Comparison of ENCODE assay signal across 13 mouse cellular contexts in genomic region chr8:119447781-119448170, GRCm38 (mm10). TPM values are rescaled to one million over a fixed set of nuclear protein-coding genes. Genes with fewer than 3 reads are reported as not detected.
DNase-seq lines count a peak whose midpoint lies in the region; ATAC-seq and TF ChIP-seq lines count a peak whose summit lies in the region.
"Had no signal": no experiment of that assay in that cellular context is flagged by ENCODE, and none has a peak within 500 bp of the region (broad histone marks: within the 10 kb centered on the region; RNA-seq: fewer than 3 reads in every experiment).

No protein-coding gene starts in this region.

- H3K4me2 ChIP-seq in kidney, embryonic 15.5 days = peak overlapping the region; percentile 98
- peak overlapping the region; percentile 95 for H3K4me2 ChIP-seq in embryonic facial prominence, embryonic 14.5 days (ENCODE audit: low read depth, low read length)
- peak overlapping the region; percentile 83 for H3K4me2 ChIP-seq in hindbrain, postnatal 0 days (ENCODE audit: low read depth, low read length)
- H3K4me2 ChIP-seq in midbrain, postnatal 0 days (ENCODE audit: low read depth, low read length, poor library complexity, severe bottlenecking) = peak overlapping the region; percentile 86

- no peak overlapping the region for H3K9ac ChIP-seq in kidney, embryonic 15.5 days
- H3K9ac ChIP-seq in embryonic facial prominence, embryonic 14.5 days (ENCODE audit: low read depth, low read length) = peak overlapping the region; percentile 80; the same call in 1 of the 2 replicates
- peak overlapping the region; percentile 56 for H3K9ac ChIP-seq in hindbrain, postnatal 0 days (replicated peaks; ENCODE audit: low read length)
- peak overlapping the region; percentile 82 for H3K9ac ChIP-seq in midbrain, postnatal 0 days (replicated peaks; ENCODE audit: low read length, poor library complexity, severe bottlenecking)

- H3K36me3 ChIP-seq in kidney, embryonic 15.5 days = no peaks in the 10 kb centered on the region
- H3K36me3 ChIP-seq in embryonic facial prominence, embryonic 14.5 days (ENCODE audit: control insufficient read depth, insufficient read depth, low read length) = no peaks in the 10 kb centered on the region
- no peaks in the 10 kb centered on the region for H3K36me3 ChIP-seq in hindbrain, postnatal 0 days (ENCODE audit: insufficient read depth, low read length)
- H3K36me3 ChIP-seq in midbrain, postnatal 0 days (ENCODE audit: insufficient read depth, low read length) = no peaks in the 10 kb centered on the region

- peaks cover 16% of the 10 kb centered on the region for H3K4me1 ChIP-seq in kidney, embryonic 15.5 days
- H3K4me1 ChIP-seq in embryonic facial prominence, embryonic 14.5 days (ENCODE audit: control insufficient read depth, insufficient read depth, low read length) = no peaks in the 10 kb centered on the region
- no peaks in the 10 kb centered on the region for H3K4me1 ChIP-seq in hindbrain, postnatal 0 days (ENCODE audit: insufficient read depth, low read length)
- H3K4me1 ChIP-seq in midbrain, postnatal 0 days (ENCODE audit: insufficient read depth, low read length) = no peaks in the 10 kb centered on the region; the same call in none of the 2 replicates

- 2% methylated on average over 17 of the region's 17 CpGs for WGBS in kidney, embryonic 15.5 days
- WGBS in embryonic facial prominence, embryonic 14.5 days = 2% methylated on average over 15 of the region's 17 CpGs
- WGBS in hindbrain, postnatal 0 days = 2% methylated on average over 17 of the region's 17 CpGs
- WGBS in midbrain, postnatal 0 days = under 1% methylated on average over 17 of the region's 17 CpGs

- peak overlapping the region; percentile 69 for H3K4me3 ChIP-seq in kidney, embryonic 15.5 days (replicated peaks)
- H3K4me3 ChIP-seq in embryonic facial prominence, embryonic 14.5 days (ENCODE audit: low read depth, low read length) = peak overlapping the region; percentile 69
- H3K4me3 ChIP-seq in hindbrain, postnatal 0 days (ENCODE audit: low read length) = peak overlapping the region; percentile 54
- peak overlapping the region; percentile 69 for H3K4me3 ChIP-seq in midbrain, postnatal 0 days (ENCODE audit: low read depth, low read length)

- peaks cover 42% of the 10 kb centered on the region for H3K27me3 ChIP-seq in kidney, embryonic 15.5 days
- H3K27me3 ChIP-seq in embryonic facial prominence, embryonic 14.5 days (replicated peaks; ENCODE audit: control insufficient read depth, insufficient read depth, low read length) = peaks cover 19% of the 10 kb centered on the region
- H3K27me3 ChIP-seq in hindbrain, postnatal 0 days (ENCODE audit: insufficient read depth, low read length) = no peaks in the 10 kb centered on the region
- no peaks in the 10 kb centered on the region; the same call in 1 of the 2 replicates for H3K27me3 ChIP-seq in midbrain, postnatal 0 days (ENCODE audit: insufficient read depth, low read length)

- no peak for TF ChIP-seq CTCF in hindbrain, postnatal 0 days (IDR thresholded peaks at IDR 0.05; ENCODE audit: low read depth)
- no peak for TF ChIP-seq CTCF in midbrain, postnatal 0 days (IDR thresholded peaks at IDR 0.05)

- no peak for DNase-seq in kidney, postnatal 4 days
- DNase-seq in embryonic facial prominence, embryonic 14.5 days (ENCODE audit: low spot score) = no peak
- DNase-seq in hindbrain, postnatal 0 days (ENCODE audit: low spot score) = no peak
- no peak for DNase-seq in midbrain, postnatal 0 days (ENCODE audit: low spot score)
- no peak for DNase-seq in right cerebral cortex, postnatal 36 days (ENCODE audit: low spot score in 2 of 2)
- no peak for DNase-seq in spleen, postnatal 10 days (ENCODE audit: low spot score in 2 of 2)
- DNase-seq in thymus, postnatal 0 days (ENCODE audit: low spot score) = no peak
- DNase-seq: cerebellum, adult 18-20 months; layer of hippocampus, adult 9-11 months; lung, postnatal 36 days; thymus, postnatal 25 days had no signal

- no peak for ATAC-seq in kidney, embryonic 15.5 days (replicated peaks; ENCODE audit: low FRiP score)
- ATAC-seq in embryonic facial prominence, embryonic 14.5 days (ENCODE audit: low read depth) = no peak
- ATAC-seq in hindbrain, postnatal 0 days = no peak
- no peak for ATAC-seq in midbrain, postnatal 0 days (ENCODE audit: low FRiP score)

- H3K9me3 ChIP-seq in kidney, embryonic 15.5 days (replicated peaks) = no peaks in the 10 kb centered on the region
- H3K9me3 ChIP-seq in embryonic facial prominence, embryonic 14.5 days (ENCODE audit: control insufficient read depth, low read length) = no peaks in the 10 kb centered on the region
- H3K9me3 ChIP-seq in hindbrain, postnatal 0 days (ENCODE audit: low read length) = no peaks in the 10 kb centered on the region
- no peaks in the 10 kb centered on the region for H3K9me3 ChIP-seq in midbrain, postnatal 0 days (ENCODE audit: low read length)

- H3K27ac ChIP-seq in kidney, embryonic 15.5 days = no peak overlapping the region
- no peak overlapping the region for H3K27ac ChIP-seq in embryonic facial prominence, embryonic 14.5 days (replicated peaks; ENCODE audit: low read depth, low read length)
- H3K27ac ChIP-seq in hindbrain, postnatal 0 days = no peak overlapping the region
- no peak overlapping the region for H3K27ac ChIP-seq in midbrain, postnatal 0 days (ENCODE audit: low read depth, low read length)

RNA-seq across cellular contexts. Expression of gene Necab2, which starts 1.3 kb away (rescaled TPM):
- 2.3 and 3.3 TPM in 2 replicates for polyA plus RNA-seq in kidney, embryonic 15.5 days (2015; fragmentation: Nextera tagmentation; extraction: Ambion mirVana)
- polyA plus RNA-seq in embryonic facial prominence, embryonic 14.5 days (2014; fragmentation: Nextera tagmentation; extraction: Ambion mirVana) = 3.2 and 3.7 TPM in 2 replicates
- total RNA-seq in hindbrain, postnatal 0 days (2014; rRNA removed) = 70.9 and 73.3 TPM in 2 replicates
- polyA plus RNA-seq in hindbrain, postnatal 0 days (2015; fragmentation: Nextera tagmentation; extraction: Ambion mirVana) = 53.9 and 61.5 TPM in 2 replicates
- total RNA-seq in midbrain, postnatal 0 days (2014; rRNA removed) = 106 and 119 TPM in 2 replicates
- 76.6 and 84.6 TPM in 2 replicates for polyA plus RNA-seq in midbrain, postnatal 0 days (2015; fragmentation: Nextera tagmentation; extraction: Ambion mirVana)
- polyA plus RNA-seq in thymus, postnatal 0 days (2015; fragmentation: Nextera tagmentation; extraction: Ambion mirVana) = 0.12 TPM in 2 replicates

RNA-seq across cellular contexts. Expression of gene Osgin1, which starts 13.9 kb away (rescaled TPM):
- polyA plus RNA-seq in kidney, embryonic 15.5 days (2015; fragmentation: Nextera tagmentation; extraction: Ambion mirVana) = 2.0 and 3.5 TPM in 2 replicates
- 1.7 and 2.1 TPM in 2 replicates for polyA plus RNA-seq in embryonic facial prominence, embryonic 14.5 days (2014; fragmentation: Nextera tagmentation; extraction: Ambion mirVana)
- not detected in 2 replicates for total RNA-seq in hindbrain, postnatal 0 days (2014; rRNA removed)
- polyA plus RNA-seq in hindbrain, postnatal 0 days (2015; fragmentation: Nextera tagmentation; extraction: Ambion mirVana) = 0.29 and 0.45 TPM in 2 replicates
- 0.38 TPM in 1 of 2 replicates, not detected in the other for total RNA-seq in midbrain, postnatal 0 days (2014; rRNA removed)
- 0.15 and 0.32 TPM in 2 replicates for polyA plus RNA-seq in midbrain, postnatal 0 days (2015; fragmentation: Nextera tagmentation; extraction: Ambion mirVana)
- 1.4 and 1.6 TPM in 2 replicates for polyA plus RNA-seq in thymus, postnatal 0 days (2015; fragmentation: Nextera tagmentation; extraction: Ambion mirVana)

RNA-seq across cellular contexts. Expression of gene Mlycd, which starts 53.1 kb away (rescaled TPM):
- 11.7 and 12.8 TPM in 2 replicates for polyA plus RNA-seq in kidney, embryonic 15.5 days (2015; fragmentation: Nextera tagmentation; extraction: Ambion mirVana)
- polyA plus RNA-seq in embryonic facial prominence, embryonic 14.5 days (2014; fragmentation: Nextera tagmentation; extraction: Ambion mirVana) = 17.4 and 17.7 TPM in 2 replicates
- 36.6 and 37.2 TPM in 2 replicates for total RNA-seq in hindbrain, postnatal 0 days (2014; rRNA removed)
- 20.0 TPM in 2 replicates for polyA plus RNA-seq in hindbrain, postnatal 0 days (2015; fragmentation: Nextera tagmentation; extraction: Ambion mirVana)
- total RNA-seq in midbrain, postnatal 0 days (2014; rRNA removed) = 27.0 and 32.1 TPM in 2 replicates
- 19.0 and 20.6 TPM in 2 replicates for polyA plus RNA-seq in midbrain, postnatal 0 days (2015; fragmentation: Nextera tagmentation; extraction: Ambion mirVana)
- polyA plus RNA-seq in thymus, postnatal 0 days (2015; fragmentation: Nextera tagmentation; extraction: Ambion mirVana) = 11.6 and 13.4 TPM in 2 replicates

RNA-seq across cellular contexts. Expression of gene Slc38a8, which starts 53.7 kb away (rescaled TPM):
- polyA plus RNA-seq in kidney, embryonic 15.5 days (2015; fragmentation: Nextera tagmentation; extraction: Ambion mirVana) = 0.08 TPM in 1 of 2 replicates, not detected in the other
- 0.17 TPM in 1 of 2 replicates, not detected in the other for polyA plus RNA-seq in embryonic facial prominence, embryonic 14.5 days (2014; fragmentation: Nextera tagmentation; extraction: Ambion mirVana)
- total RNA-seq in hindbrain, postnatal 0 days (2014; rRNA removed) = not detected in 2 replicates
- polyA plus RNA-seq in hindbrain, postnatal 0 days (2015; fragmentation: Nextera tagmentation; extraction: Ambion mirVana) = 0.10 TPM in 1 of 2 replicates, not detected in the other
- 0.16 and 0.19 TPM in 2 replicates for total RNA-seq in midbrain, postnatal 0 days (2014; rRNA removed)
- 0.09 and 0.12 TPM in 2 replicates for polyA plus RNA-seq in midbrain, postnatal 0 days (2015; fragmentation: Nextera tagmentation; extraction: Ambion mirVana)
- polyA plus RNA-seq in thymus, postnatal 0 days (2015; fragmentation: Nextera tagmentation; extraction: Ambion mirVana) = 0.18 TPM in 1 of 2 replicates, not detected in the other
- total RNA-seq: gastrocnemius, postnatal 4 days had no signal

Comparison
In these comparisons a context has a peak if more than half of its experiments do, and no peak if none do; other contexts are left out.
1. RNA of gene Necab2, which starts 1.3 kb away (polyA plus RNA-seq): 76.6 to 84.6 TPM in midbrain, postnatal 0 days and 53.9 to 61.5 TPM in hindbrain, postnatal 0 days; 2.3 to 3.3 TPM in kidney, embryonic 15.5 days, 3.2 to 3.7 TPM in embryonic facial prominence, embryonic 14.5 days and 0.12 TPM in thymus, postnatal 0 days; every median in the first group is over 10 times any median in the second.
2. Peak in every context shown above with its lines, with median percentiles within 50 percentile points of each other: H3K4me2 ChIP-seq and H3K4me3 ChIP-seq.